In genomic region chr15:97963989-97964835, GRCm38 (mm10) we compare ENCODE assay signal across 8 mouse cellular contexts. TPM values are rescaled to one million over a fixed set of nuclear protein-coding genes. Genes with fewer than 3 reads are reported as not detected.
A peak's percentile ranks its signal among the peaks of the same experiment; 100 is the strongest.
DNase-seq lines count a peak whose midpoint lies in the region; ATAC-seq and TF ChIP-seq lines count a peak whose summit lies in the region.

Gene Tmem106c (plus strand): TSS chr15:97964200.

- peak within 1 kb of the TSS; percentile 17; the same call in 1 of the 2 replicates for H3K27ac ChIP-seq in bone marrow, adult 2 months (ENCODE audit: control insufficient read depth, insufficient read depth, low read depth, low read length, poor library complexity)
- H3K27ac ChIP-seq in embryonic facial prominence, embryonic 15.5 days (replicated peaks): peak within 1 kb of the TSS; percentile 79
- peak within 1 kb of the TSS; percentile 75 for H3K27ac ChIP-seq in kidney, embryonic 14.5 days (ENCODE audit: low read depth, low read length)
- H3K27ac ChIP-seq in limb, embryonic 15.5 days: peak within 1 kb of the TSS; percentile 69

- H3K4me3 ChIP-seq in bone marrow, adult 2 months (replicated peaks; ENCODE audit: control insufficient read depth, low read depth, low read length): peak within 1 kb of the TSS; percentile 74
- peak within 1 kb of the TSS; percentile 76 for H3K4me3 ChIP-seq in embryonic facial prominence, embryonic 15.5 days (replicated peaks)
- peak within 1 kb of the TSS; percentile 59 for H3K4me3 ChIP-seq in kidney, embryonic 14.5 days (ENCODE audit: low read length)
- H3K4me3 ChIP-seq in limb, embryonic 15.5 days: peak within 1 kb of the TSS; percentile 70

- H3K9me3 ChIP-seq in embryonic facial prominence, embryonic 15.5 days (replicated peaks): no peaks in the 10 kb centered on the region
- no peaks in the 10 kb centered on the region for H3K9me3 ChIP-seq in kidney, embryonic 14.5 days (ENCODE audit: control insufficient read depth, low read length)
- H3K9me3 ChIP-seq in limb, embryonic 15.5 days: no peaks in the 10 kb centered on the region

- peak; percentile 92 for ATAC-seq in embryonic facial prominence, embryonic 15.5 days (ENCODE audit: insufficient number of reproducible peaks, low FRiP score, low TSS enrichment, low read depth)
- ATAC-seq in kidney, embryonic 14.5 days (ENCODE audit: low FRiP score, low TSS enrichment): peak; percentile 95
- ATAC-seq in limb, embryonic 15.5 days (ENCODE audit: insufficient number of reproducible peaks, low FRiP score, low TSS enrichment, low read depth): peak; percentile 95

- DNase-seq in 416B (ENCODE audit: low read depth): peak; percentile 92
- peak; percentile 91 for DNase-seq in heart, adult 9 months (ENCODE audit: low spot score in 2 of 2)
- DNase-seq in monocyte, adult 2 months (ENCODE audit: low read depth in 1 of 2, low spot score in 2 of 2): peak; percentile 58 to 86
- DNase-seq in spleen, postnatal 36 days (ENCODE audit: low spot score in 2 of 2): peak; percentile 90

- H3K4me2 ChIP-seq in embryonic facial prominence, embryonic 15.5 days (replicated peaks): peak within 1 kb of the TSS; percentile 81
- peak within 1 kb of the TSS; percentile 77 for H3K4me2 ChIP-seq in kidney, embryonic 14.5 days (replicated peaks; ENCODE audit: low read depth, low read length)
- H3K4me2 ChIP-seq in limb, embryonic 15.5 days: peak within 1 kb of the TSS; percentile 80

- H3K27me3 ChIP-seq in embryonic facial prominence, embryonic 15.5 days: no peaks in the 10 kb centered on the region
- no peaks in the 10 kb centered on the region for H3K27me3 ChIP-seq in kidney, embryonic 14.5 days (ENCODE audit: control insufficient read depth, insufficient read depth, low read length)
- H3K27me3 ChIP-seq in limb, embryonic 15.5 days: no peaks in the 10 kb centered on the region

- peaks cover 1% of the 10 kb centered on the region; the same call in 1 of the 2 replicates for H3K4me1 ChIP-seq in bone marrow, adult 2 months (ENCODE audit: control insufficient read depth, insufficient read depth, low read length)
- H3K4me1 ChIP-seq in embryonic facial prominence, embryonic 15.5 days: peaks cover 6% of the 10 kb centered on the region
- H3K4me1 ChIP-seq in kidney, embryonic 14.5 days (ENCODE audit: control insufficient read depth, insufficient read depth, low read length): no peaks in the 10 kb centered on the region
- peaks cover 11% of the 10 kb centered on the region for H3K4me1 ChIP-seq in limb, embryonic 15.5 days

- TF ChIP-seq POLR2A in bone marrow, adult 2 months (IDR thresholded peaks at IDR 0.05; ENCODE audit: borderline replicate concordance, control insufficient read depth, low read depth, low read length): peak; percentile 45

- peak within 1 kb of the TSS; percentile 60 for H3K9ac ChIP-seq in embryonic facial prominence, embryonic 15.5 days
- H3K9ac ChIP-seq in kidney, embryonic 14.5 days (ENCODE audit: low read depth, low read length): peak within 1 kb of the TSS; percentile 71
- H3K9ac ChIP-seq in limb, embryonic 15.5 days: peak within 1 kb of the TSS; percentile 74

- peak; percentile 91 for TF ChIP-seq CTCF in bone marrow, adult 2 months (IDR thresholded peaks at IDR 0.05; ENCODE audit: control insufficient read depth, insufficient read depth, low read length)

- peaks cover 6% of the 10 kb centered on the region; the same call in 1 of the 2 replicates for H3K36me3 ChIP-seq in embryonic facial prominence, embryonic 15.5 days
- H3K36me3 ChIP-seq in kidney, embryonic 14.5 days (ENCODE audit: control insufficient read depth, insufficient read depth, low read length): no peaks in the 10 kb centered on the region
- H3K36me3 ChIP-seq in limb, embryonic 15.5 days: peaks cover 4% of the 10 kb centered on the region; the same call in 1 of the 2 replicates

- under 1% methylated on average over 67 of the region's 67 CpGs for WGBS in bone marrow, adult 2 months
- WGBS in embryonic facial prominence, embryonic 15.5 days: under 1% methylated on average over 67 of the region's 67 CpGs
- WGBS in kidney, embryonic 14.5 days: under 1% methylated on average over 65 of the region's 67 CpGs
- WGBS in limb, embryonic 15.5 days: under 1% methylated on average over 61 of the region's 67 CpGs

RNA-seq across cellular contexts. Expression of gene Tmem106c, which starts in this region (rescaled TPM):
- 7.1 and 10.0 TPM in 2 replicates for polyA plus RNA-seq in bone marrow, adult 2 months (2011; ENCODE audit: insufficient read depth, insufficient read length, low replicate concordance, missing spikeins)
- 52.6 and 60.8 TPM in 2 replicates for polyA plus RNA-seq in embryonic facial prominence, embryonic 15.5 days (2015; fragmentation: Nextera tagmentation; extraction: Ambion mirVana)
- polyA plus RNA-seq in kidney, embryonic 14.5 days (2014; fragmentation: Nextera tagmentation; extraction: Ambion mirVana): 40.9 and 44.9 TPM in 2 replicates
- 48.8 and 51.3 TPM in 2 replicates for polyA plus RNA-seq in limb, embryonic 15.5 days (2015; fragmentation: Nextera tagmentation; extraction: Ambion mirVana)

Comparison
In these comparisons a context has a peak if more than half of its experiments do, and no peak if none do; other contexts are left out.
1. Peak in every context shown above with its lines: DNase-seq, ATAC-seq, H3K4me3 ChIP-seq and H3K27ac ChIP-seq.
2. H3K27ac ChIP-seq: peak in every context shown above with its lines; median percentile 79 in embryonic facial prominence, embryonic 15.5 days; 75 in kidney, embryonic 14.5 days; 69 in limb, embryonic 15.5 days; 17 in bone marrow, adult 2 months.